Mouse (Mus musculus) spleen, embryonic (tissue): ENCODE results near the gene Espnl.

Experiments
- CTCF ChIA-PET: fragments of 350-600 bp; sonication (Branson Sonifier 250); formaldehyde crosslinking; loops from one replicate; lab custom pipeline; 2022; lab: Charles Lee

Espnl gene

DNA sequence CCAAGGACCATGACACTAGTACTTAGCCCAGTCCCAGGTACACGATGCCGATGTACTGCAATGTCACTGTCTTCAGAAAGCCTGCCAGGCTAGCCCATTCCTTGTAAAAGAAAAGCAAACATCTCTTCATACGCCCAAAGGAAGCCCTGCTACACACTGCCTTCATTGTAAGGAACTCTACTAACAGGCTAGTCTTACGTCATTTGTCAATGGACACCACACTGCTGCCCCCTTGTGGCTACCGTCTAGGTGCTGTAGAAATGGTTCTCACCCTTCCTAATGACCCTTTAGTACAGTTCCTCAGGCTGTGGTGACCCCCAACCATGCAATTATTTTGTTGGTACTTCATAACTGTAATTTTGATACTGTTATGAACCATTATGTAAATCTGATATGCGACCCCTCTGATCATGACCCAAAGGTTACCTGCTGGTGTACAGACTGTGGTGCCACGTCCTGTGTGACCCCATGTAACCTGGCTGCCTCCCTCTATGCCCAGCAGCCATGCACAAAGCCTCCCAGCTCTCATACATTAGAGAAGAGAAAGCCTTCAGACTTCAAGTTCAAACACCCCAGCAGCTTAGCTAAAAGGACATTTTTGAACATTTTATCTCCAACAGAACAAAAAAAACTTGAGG is 58.7 kb downstream of the Espnl start:
- CTCF ChIA-PET: no interaction called here

DNA sequence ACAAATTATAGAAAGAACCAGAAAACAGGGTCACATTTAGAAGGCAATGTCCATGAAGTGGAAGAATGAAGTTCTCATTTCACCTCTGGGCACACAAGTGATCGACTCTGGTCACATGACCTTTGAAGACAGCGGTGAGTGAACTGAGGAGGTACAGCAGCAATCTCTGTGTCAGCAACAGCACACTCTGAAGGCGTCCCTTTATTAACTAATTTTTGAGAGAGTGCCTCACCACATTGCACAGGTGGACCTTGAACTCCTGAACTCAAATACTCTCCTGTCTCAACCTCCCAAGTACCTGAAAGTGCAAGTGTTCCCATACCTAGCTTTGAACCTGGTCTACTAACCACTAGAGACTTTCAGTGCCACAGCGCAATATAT is 59.2 kb downstream of the Espnl start:
- CTCF ChIA-PET: no interaction called here

DNA sequence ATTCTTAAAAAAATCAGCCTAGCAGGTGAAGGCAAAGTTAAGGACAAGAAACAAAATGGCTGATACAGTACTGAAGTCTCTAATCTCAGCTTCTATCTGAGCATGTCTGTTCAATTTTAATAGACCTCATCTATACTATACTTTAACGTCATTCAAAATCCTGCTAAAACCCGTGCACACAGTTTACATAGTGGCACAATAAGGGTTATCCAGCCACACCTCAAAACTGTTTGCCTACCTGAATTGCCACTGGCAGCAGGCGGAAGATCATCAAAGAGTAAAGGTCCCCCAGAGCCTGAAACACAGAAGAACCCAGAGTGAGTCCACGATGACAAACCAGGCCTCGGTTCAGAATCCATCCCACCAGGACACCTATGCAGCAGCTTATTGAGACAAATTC is 68.5 kb downstream of the Espnl start:
- CTCF ChIA-PET: no interaction called here

DNA sequence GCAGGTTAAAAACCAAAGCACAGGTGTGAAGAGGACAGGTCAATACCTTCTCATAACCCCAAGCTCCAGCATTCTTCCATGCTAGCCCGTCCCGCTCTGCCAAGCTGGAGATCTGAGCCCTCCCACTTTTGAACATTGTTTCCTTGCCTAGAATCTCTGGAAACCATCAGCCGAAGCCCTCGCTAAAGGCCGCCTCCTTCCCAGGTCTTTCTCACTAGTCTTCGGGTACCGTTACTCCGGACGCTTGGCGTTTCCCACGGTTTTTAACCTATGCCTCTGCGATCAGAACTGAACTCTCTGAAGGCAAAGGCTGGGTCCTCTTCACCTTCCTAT is 76.0 kb downstream of the Espnl start:
- CTCF ChIA-PET: interaction anchor here (0.6 kb wide), 1 partner anchor 1504 kb away, joined by 4 read pairs; no protein-coding TSS in a partner anchor
